Mouse (Mus musculus) activated CD4-positive, CD25-positive, alpha-beta regulatory T cell, adult 4 months (primary cell): ENCODE data around the gene Aox2. TPM values are rescaled to one million over a fixed set of nuclear protein-coding genes. Genes with fewer than 3 reads are reported as not detected.

Source experiments
- ATAC-seq: one replicate; pipeline ENCODE4 v1.8.0; 2017
- polyA plus RNA-seq, 2 experiments: library from polyadenylated mRNA; unstranded; fragments of 100-300 nt; shearing (Covaris generic); gene quantifications; one replicate each; pipeline ENCODE4 v1.2.1; 2017

Aox2 gene
- polyA plus RNA-seq, 2 experiments from 2014 or later = 0.05 to 0.13 TPM

DNA sequence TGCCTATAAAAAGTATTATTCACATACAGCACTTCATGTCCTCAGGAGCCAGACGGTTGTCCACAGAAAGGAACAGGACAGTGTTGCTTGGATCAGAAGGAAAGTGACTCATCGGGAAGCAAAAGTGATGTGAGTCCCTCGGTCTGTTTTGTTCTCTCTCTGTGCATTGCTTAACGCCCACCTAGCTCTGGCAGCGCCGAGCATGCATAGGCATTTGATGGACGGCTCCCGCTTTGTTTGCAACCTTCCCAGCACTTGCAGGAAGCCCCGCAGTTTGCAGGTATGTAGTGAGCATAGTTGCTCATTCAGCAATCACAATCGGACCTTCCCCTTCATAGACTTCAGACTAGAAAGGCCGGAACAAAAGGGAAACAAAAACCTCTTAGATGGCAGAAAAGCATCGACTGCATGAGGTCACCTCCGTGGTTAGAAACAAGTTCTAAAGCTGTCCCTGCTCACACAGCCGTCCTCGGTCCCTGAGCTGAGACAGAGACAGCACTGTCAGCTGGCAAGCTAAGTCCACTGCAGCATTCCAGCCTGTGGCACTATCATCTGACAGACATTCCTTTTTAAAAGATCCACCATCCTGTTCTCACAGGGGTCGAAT lies 11.8 kb downstream of the Aox2 start:
- no peak for ATAC-seq

DNA sequence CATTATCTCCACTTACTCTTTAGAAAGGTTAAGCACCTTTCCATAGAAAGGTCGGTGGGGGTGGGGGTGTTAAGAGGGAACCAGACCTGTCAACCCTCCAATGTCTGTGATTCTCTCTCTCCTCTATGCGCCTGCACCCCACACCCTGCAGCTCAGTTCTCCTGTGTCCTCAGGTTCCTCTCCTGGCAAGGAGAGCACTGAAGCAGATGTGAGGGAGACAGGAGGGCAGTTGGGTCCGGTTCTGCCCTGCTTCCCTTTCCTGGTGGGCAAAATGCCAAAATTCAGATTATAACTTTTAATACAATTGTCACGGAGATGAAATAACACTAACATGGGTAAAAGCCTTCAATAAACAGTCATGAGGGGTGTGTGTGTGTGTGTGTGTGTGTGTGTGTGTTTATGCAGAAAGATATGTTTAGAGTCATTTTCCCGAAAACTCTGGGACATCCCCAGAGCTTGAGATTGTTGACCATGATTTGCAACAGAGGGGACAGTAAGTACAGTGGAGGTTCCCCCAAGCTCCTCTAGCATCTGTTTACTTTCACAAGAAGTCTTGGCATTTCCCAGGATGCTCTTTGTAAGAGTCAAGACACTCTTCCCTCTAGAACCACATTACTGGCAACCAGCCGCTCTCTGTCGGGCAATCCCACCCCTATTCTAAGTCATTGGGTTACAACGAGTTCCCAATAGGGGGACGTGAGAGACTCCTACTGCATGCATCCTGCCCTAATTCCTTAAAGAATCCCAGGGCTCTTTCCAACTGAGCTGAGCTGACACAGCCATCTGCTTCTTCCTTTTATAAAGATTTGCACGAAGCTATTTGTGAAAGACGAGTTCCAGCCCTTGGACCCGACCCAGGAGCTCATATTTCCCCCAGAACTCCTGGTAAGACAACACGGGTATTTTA lies 13.5 kb downstream of the Aox2 start:
- no peak for ATAC-seq

DNA sequence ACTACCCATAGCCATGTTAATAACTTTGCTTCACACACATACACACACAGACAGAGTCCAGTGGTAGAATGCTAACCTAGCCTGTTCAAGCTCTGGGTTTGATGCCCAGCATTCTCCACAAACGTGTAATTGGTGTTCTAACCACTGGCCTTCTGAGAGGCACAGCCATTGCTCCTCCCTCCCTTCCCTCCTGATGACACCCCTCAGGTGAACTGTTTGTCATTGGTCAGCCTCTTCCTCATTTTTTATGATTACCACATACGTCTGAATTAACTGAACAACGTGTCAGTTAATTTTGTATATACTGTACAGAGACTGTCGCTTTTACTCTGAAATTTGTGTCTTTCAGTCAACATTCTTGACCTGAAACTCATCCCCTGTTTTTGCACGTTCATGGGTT lies 16.6 kb downstream of the Aox2 start:
- ATAC-seq = no peak

DNA sequence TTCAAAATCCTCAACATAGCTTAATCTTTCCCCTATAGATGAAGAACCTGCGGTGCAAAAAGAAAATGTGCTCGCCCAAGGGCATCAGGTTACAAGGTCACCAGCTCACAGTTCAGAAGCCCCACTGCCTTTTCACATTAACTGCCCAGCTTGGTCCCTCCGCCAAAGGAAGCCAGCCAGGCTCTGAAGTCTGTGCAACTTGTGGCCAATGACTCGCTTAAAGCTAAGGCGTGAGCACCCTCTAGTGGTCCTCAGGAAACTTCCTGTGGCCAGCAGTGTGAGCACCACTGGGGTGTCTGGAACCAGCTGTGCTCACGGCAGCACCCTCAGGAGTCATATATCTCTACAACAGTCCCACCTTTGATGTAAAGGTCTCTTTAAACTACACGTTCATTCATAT lies 18.2 kb downstream of the Aox2 start:
- ATAC-seq = peak; percentile 48

DNA sequence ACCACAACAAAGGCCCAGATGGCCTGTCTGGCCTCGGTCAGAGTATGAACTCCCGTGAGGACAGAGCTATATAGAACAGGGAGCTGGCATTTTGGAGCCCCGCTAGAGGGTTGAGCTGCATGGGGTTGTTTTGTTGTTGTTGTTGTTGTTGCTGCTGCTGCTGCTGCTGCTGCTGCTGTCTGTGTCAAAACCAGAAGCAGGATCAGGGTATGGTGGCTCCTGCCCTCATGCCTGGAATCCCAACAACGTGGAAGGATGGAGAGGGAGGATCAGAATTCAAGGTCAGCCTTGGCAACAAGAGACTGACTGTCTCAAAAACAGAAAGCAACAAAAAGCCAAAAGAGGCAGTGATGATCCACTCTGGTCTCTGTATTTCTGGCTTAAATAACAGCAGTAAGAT lies 18.7 kb downstream of the Aox2 start:
- no peak for ATAC-seq

DNA sequence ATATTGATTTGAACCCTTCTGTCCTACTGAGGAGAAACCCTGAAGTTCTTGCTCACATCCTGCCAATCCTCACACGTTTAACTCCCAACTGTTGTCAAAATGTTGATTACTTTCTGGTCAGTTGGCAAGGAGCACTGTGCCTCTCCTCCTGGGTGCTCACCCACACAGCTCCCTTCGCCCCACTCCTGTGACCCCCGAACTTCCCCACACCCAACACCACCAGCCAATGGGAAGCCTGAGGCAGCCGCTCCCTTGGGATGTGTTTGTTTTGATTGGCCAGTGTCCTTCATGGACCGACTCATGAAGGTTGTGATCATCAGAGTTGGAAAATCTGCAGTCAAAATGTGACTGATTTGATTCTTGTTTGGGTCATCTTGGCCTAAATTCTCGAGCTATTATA lies 20.2 kb downstream of the Aox2 start:
- no peak for ATAC-seq

DNA sequence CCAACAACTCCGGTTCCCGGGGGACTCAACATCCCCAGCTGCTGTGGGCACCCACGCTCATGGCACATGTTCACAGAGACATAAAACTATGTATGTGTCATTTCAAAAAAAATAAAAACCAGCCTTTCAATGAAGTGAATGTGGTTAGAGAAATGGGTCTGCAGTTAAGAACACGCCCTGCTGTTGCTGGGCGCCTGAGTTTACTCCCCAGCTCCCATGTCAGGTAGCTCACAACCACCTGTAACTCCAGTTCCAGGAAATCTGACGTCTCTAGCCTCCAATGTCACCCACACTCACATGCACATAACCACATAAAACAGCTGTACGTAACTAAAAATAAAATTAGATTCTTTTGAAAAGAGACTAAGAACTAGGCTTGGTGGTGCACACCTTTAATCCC lies 22.9 kb downstream of the Aox2 start:
- peak; percentile 53 for ATAC-seq

DNA sequence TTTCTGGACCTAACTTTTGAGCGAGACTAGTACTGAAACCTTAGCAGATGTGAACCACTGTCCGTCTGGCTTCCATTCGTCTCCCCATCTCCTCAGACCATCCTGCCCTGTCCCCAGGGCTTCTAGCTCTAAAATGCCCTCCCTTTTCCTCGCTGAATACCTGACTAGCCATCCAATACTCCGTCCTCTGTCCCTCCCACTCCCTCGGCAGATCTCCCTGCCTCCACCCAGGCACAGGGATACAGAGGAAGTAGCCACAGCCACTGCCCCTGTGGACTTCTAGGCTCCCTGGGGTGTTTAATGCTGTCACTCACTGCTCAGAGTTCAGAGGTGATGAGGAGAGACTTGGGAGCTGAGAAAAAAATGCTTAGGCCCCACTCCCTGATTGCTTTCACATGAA lies 23.9 kb downstream of the Aox2 start:
- no peak for ATAC-seq

DNA sequence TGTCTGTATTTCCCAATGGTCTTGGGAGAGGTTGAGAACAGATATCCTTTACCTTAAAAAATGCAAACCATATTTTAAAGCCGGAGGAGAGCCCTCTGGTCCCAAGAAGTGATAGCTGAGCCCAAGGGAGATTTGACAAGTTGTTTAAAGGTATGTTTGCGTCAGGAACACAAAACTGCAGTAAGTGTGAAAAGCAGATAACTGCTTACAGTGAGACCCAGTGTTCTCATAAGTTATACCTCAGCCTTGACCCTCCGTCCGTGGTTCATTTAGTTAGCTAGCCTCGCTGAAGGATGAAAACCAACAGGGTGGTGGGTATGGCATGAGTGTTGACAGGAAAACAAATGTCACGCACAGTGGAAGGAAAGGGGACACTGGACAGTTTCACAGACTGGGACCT lies 24.9 kb downstream of the Aox2 start:
- no peak for ATAC-seq

DNA sequence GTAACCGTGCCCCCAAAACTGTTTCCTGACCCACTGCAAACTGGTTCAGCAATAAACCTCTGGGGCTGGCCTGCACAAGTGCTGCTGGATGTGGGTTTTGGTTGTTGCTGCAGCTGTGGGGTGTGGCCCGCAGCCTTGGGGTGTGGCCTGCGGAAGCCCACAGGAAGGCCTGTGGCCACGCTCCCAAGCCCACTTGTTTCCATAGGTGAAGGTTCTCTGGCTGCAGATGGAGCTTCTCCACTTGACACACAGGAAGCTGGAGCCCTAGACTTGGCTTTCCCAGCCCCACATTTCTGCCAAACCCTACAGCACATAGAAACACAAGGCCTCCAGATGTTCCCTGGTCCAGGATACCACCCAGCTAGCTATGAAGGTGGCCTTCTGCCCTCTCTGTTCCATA lies 25.6 kb downstream of the Aox2 start:
- ATAC-seq = peak; percentile 70

DNA sequence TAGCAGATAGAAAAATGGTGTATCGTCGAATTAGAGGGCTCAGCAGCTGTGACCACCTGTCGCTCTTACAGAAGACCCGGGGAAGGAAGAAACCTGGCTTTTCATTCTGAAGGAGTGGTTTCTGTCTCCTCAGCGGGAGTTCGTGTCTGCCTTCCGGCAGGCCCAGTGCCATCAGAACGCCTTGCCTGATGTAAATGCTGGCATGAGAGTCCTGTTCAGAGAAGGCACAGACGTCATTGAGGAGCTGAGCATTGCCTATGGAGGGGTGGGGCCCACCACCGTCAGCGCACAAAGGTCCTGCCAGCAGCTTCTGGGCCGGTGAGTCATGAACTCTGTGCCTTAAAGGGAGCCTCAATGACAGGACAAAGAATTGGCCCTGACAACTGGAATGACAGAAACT lies 26.2 kb downstream of the Aox2 start:
- no peak for ATAC-seq

DNA sequence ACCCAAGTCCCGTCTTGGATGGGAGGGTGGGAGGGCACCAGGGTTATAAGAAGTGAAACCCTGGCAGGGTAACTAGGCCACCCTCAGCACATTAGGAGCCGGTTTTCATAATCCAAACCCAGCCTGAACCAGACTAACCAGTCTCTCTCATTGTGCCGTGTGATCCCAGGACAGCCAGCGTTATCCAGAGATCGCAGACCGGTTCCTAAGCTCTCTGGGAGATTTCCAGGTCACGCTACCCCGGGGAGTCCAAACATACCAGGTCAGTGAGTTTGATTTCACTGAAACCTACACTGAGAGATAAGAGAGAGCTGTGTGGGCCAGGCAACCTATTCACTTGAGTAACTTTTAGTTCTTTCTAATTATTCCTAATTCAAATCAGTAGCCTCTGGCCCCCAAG lies 29.1 kb downstream of the Aox2 start:
- ATAC-seq = no peak

DNA sequence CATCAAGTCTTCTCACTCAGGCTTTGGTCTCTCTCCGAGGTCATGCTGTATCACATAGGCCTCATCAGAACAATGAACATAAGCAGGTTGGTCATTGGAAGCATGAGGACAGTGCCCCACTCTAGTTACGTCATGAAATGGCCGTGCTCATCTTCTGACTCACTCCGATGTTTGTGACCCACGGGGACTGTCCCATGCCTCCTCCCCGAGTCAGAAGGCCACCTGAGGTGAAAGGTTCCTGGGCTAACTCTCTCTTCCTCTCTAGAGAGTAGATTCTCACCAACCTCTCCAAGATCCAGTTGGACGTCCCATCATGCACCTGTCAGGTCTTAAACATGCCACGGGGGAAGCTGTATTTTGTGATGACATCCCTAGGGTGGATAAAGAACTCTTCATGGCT lies 30.5 kb downstream of the Aox2 start:
- ATAC-seq = no peak

DNA sequence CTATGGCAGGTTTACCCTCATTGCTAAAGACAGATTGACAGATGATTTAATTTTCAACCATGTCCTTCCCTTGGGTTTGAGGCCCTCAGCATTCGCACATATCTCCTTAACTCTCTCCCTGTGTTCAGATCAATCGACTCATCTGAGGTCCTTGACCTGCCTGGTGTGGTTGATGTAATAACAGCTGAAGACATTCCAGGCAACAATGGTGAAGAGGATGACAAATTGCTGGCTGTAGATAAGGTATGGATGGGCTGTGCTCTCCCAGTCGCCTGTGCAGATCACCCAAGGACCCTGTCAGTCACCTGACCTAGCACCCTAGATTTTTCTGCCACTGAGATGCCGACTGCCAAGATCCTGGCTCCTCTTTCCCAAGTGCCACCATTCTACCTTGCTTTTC lies 31.7 kb downstream of the Aox2 start:
- ATAC-seq = no peak

DNA sequence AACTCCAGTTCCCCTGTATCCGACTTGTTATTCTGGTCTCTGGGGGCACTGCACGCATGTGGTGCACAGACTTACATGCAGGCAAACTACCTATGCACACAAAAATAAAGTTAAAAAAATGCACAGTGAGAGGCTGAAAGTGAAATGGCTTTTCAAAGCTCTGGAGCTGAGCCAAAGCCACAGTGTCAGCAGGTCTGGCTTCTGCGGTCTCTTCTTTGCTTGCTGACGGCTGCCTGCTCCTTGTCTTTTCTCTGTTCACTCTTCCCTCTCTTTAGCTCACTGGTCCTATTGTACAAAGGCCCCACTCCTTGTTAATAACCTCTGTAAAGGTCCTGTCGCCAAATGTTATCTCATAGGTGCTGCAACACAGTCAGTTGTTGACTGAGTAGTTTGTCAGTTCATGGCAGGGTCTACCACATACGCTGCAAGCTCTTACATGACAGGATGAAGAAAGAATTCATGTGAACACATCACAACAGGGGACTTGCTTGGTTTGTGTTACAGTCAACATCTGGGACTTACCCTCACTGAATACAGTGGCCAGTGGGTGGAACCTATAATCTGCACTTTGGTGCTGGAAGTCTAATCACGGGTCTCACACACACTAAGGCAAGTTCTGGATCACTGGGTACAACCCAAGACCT lies 33.2 kb downstream of the Aox2 start:
- peak; percentile 55 for ATAC-seq

DNA sequence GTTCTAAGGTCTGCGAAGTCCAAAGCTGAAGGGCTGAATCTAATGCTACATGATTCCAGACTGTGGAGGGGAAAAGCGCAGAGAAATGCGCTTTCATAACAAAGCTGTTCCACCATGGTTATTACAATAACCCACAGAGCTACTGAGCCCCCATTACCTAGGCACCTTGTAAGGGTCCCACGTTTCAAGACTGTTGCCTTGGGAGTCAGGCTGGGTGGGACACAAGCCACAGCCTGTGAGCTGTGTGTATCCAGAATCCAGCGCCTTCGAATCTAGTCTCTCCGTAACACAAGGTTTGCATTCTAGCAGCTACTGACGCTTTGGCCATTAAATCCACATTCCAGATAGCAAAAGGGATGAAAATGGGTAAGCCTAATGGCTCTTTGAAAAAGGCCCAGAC lies 35.0 kb downstream of the Aox2 start:
- ATAC-seq = no peak

DNA sequence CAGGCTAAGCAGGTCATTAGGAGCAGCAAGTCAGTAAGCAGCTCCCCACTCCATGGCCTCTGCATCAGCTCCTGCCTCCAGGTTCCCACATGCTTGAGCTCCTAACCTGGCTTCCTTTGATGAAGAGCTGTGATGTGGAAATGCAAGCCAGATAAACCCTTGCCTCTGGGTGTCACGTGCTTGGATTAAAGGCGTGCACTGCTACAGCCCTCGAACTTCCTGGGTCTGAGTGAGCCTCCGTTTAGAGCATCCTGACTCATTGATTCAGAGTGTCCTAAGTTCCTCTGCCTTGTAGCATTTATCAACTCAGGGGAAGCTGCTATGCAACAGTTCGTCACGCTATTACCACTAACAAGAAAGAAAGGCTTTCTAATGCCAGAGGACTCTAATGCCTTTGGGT lies 37.4 kb downstream of the Aox2 start:
- ATAC-seq = peak; percentile 65

DNA sequence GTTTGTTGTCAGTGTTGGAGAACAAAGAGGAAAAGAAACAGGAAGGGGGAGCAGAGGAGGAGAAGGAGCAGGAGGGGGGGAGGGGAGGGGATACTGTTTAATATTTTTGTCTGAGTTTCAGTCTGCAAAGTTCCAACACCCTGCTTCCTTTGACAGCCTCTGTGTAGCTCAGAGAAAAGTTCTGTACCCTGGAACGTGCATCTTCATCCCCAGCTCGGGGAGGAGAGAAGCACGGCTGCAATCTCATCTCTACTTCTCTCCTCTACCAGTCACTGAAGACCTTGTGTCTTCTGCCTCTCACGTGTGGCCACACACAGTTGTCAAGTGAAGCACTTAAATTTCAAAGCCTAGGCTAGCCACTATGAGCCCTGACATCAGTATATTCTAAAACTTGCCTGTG lies 55.1 kb downstream of the Aox2 start:
- no peak for ATAC-seq

DNA sequence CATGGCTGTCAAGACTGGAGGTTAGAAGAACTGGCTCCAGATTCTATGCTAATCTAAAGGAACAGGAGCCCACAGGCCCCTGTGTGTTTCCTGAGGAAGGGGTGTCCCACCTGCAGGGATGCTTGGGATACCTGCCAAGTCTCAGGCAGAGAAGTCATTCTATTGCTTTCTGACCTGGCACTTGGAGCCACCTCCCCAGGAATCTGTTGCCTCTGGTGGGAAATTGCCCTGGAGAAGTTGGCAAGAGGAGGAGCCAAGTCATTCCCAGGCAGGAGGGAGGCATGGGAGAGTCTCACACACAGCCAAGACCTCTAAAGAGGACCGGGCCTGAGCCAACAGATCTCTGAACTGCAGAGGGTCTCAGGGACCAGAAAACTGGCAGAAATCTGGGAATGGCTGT lies 61.8 kb downstream of the Aox2 start:
- ATAC-seq = no peak

DNA sequence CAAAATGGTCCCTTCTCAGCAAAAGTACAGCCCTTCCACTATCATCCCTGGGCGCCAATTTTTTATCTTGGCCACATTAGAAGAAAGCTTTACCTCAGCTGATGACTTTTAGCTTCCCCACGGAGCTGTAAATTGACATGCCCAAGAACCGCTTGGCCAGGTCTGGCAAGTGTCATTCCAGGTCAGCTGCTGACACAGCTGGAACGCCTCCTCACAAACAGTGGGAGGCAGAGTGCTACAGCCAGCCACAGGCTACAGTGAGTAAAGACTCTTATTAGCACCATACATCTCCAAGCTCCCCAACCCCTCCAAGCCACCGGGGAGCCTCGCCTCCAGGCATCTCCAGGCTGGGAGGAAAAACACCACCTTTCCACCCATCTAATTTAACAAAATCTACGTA lies 63.5 kb downstream of the Aox2 start:
- no peak for ATAC-seq

DNA sequence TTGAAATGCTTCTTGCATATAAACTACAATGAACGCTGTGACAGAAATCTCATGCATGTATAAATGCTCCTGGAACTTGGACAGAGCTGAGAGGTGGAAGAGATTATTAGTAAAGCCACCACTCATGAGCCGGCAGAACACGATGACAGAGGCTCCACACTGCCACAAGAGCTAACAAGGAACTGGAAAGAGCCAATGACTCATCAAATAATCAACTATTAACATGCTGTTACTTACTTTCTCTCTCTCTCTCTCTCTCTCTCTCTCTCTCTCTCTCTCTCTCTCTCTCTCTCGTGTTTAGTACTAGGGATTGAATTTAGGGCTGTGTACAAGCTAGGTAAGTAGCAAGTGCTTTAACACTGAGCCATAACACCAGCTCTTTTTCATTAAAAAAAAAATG lies 65.7 kb downstream of the Aox2 start:
- no peak for ATAC-seq

DNA sequence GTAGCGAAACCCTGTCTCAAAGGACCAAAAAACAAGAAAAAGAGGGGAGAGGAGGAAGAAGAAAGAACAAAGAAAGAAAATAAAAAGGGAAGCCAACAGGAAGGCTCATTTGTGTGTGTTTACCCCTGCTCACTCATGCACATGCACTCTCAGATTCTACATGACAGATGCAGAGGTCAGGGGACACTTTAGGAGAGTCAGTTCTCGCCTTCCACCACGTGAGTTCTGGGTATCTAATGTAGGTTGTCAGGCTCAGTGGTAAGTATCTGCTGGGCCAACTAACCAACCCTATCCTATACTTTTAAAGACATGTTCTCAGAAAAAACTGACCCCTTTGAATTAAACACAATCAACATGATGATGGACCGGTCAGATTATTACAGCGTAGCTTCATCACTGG lies 66.4 kb downstream of the Aox2 start:
- ATAC-seq = no peak

DNA sequence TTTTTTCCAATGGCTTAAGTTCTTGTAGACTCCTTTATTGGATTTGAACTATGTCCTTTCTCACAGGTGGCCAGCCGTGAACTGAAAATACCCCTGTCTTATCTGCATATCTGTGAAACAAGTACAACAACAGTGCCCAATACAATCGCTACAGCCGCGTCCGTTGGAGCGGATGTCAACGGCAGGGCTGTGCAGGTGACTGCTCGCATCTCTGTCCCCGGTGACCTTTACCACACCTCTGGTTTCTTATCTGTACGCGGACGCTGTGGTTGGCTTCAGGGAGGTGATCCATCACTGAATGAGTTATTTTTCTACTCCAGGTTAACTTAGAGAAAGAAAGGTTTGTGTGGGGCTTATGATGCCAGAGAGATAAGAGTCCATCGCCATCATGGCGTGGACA lies 68.0 kb downstream of the Aox2 start:
- no peak for ATAC-seq

DNA sequence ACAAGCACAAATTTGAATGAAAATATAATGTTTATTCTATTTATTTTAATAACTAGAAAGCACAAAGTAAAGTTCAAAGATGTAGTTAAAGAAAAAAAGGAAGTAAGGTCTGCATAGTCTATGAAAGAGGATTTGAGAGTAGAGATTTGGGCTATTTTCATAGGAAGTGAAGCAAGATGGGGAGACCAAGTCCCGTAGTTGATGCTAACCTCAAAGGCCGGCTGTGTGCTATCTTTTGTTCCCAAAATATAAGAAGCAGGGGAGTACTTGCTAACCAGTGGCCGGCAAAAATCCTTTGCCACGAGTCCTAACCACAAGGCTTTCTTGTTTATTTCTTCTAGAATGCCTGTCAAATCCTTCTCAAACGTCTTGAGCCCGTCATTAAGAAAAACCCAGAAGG lies 70.6 kb downstream of the Aox2 start:
- ATAC-seq = no peak
